Mouse (Mus musculus): ENCODE results near the gene Car15. TPM values are rescaled to one million over a fixed set of nuclear protein-coding genes. Genes with fewer than 3 reads are reported as not detected.

The Car15 gene
- polyA plus RNA-seq, 1 experiment from 2014 or later, result 0.39 TPM

DNA sequence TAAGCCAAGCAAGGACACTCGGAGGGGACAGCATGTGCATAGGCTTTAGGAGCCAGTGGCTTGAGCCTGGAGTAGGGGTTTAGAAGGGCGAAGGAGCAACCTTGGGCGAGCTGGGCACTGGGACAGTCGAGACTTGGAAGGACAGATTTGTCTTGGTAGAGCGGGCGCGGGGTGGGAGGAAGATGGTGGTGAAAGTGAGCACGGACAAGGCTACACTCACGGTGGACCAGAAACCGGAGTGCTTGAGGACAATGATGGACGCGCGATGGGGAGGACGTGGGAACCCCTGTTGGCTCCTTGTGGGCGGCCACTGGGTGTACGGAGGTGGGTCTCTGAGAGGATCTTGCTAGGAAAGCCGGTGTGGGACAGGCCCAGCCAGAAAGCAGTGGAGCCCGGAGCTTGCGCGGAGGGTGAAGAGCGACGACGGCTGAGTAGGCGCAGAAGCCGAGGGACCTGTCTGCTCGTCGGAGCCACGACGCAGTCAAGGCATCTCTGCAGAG is 40.3 kb downstream of the Car15 start:
- Histone ChIP-seq H3K4me3 (ENCODE audit: low read depth, low read length) (peak overlapping the region; percentile 56), H3K4me1 (replicated peaks; ENCODE audit: control insufficient read depth, insufficient read depth, low read length) (no peaks in the 10 kb centered on the region), H3K27me3 (replicated peaks; ENCODE audit: control insufficient read depth, insufficient read depth, low read length) (peaks cover 53% of the 10 kb centered on the region), H3K27ac (ENCODE audit: low read depth, low read length) (peak overlapping the region; percentile 77), H3K4me2 (replicated peaks; ENCODE audit: low read depth) (peak overlapping the region; percentile 73), H3K36me3 (ENCODE audit: control insufficient read depth, insufficient read depth) (peaks cover 7% of the 10 kb centered on the region), H3K9ac (ENCODE audit: low read depth, low read length) (peak overlapping the region; percentile 69), H3K9me3 (ENCODE audit: control insufficient read depth) (no peaks in the 10 kb centered on the region)
- TF ChIP-seq CTCF (IDR thresholded peaks at IDR 0.05; ENCODE audit: low read depth), result no peak
- ATAC-seq, result no peak
- 7% methylated on average over 29 of the region's 29 CpGs for WGBS

DNA sequence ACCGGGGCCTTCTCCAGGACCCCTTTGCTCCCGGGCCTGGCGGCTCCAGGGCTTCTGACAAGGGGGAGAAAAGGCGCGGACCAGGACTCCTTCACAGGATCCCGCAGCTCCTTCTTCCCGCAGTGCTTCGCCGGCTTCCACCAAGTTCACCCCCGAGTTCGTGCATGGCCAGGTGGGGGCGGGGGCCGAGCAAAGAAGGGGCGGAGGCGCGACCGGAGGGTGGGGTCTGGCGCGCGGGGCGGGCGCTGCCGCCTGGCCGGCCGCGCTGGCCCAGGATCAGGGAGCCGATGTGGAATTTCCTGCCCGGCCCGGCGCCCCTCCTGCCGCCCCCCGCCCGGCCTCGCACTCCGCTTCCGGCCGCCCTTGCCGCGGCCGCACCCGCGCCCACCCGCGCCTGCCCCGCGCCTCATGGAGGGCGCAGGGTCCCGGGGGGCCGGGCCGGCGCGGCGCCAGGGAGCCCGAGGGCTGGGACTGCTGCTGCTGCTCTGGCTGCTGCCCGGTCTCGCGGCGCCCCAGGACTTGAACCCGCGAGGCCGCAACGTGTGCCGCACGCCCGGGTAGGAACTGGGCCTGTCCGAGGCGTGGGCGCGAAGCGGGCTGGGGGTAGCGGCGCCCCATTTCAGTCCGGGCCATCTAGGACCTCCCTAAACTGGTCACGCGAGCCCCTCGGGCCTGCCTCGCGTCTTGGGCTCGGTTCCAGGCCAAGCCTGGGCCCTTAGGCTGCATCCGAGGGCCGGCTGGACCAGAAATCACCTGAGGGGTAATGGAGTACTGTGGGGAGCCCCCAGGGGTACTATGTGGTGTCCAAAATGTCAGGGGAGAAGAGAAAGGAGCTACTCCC is 41.0 kb downstream of the Car15 start, which contains the start of gene Scarf2:
Gene Scarf2, plus strand, starts transcription at position 312 of the 841 bp plus-strand sequence.
- H3K4me2 ChIP-seq (replicated peaks; ENCODE audit: low read depth), result peak within 1 kb of the TSS; percentile 73
- H3K27me3 ChIP-seq (replicated peaks; ENCODE audit: control insufficient read depth, insufficient read depth, low read length), result peaks cover 46% of the 10 kb centered on the region
- peak; percentile 41 for ATAC-seq
- H3K4me3 ChIP-seq (ENCODE audit: low read depth, low read length), result peak within 1 kb of the TSS; percentile 56
- no peaks in the 10 kb centered on the region for H3K4me1 ChIP-seq (replicated peaks; ENCODE audit: control insufficient read depth, insufficient read depth, low read length)
- H3K9ac ChIP-seq (ENCODE audit: low read depth, low read length), result peak within 1 kb of the TSS; percentile 69
- peaks cover 12% of the 10 kb centered on the region for H3K36me3 ChIP-seq (ENCODE audit: control insufficient read depth, insufficient read depth)
- H3K27ac ChIP-seq (ENCODE audit: low read depth, low read length), result peak within 1 kb of the TSS; percentile 77
- TF ChIP-seq CTCF (IDR thresholded peaks at IDR 0.05; ENCODE audit: low read depth), result no peak
- WGBS, result 3% methylated on average over 73 of the region's 81 CpGs
- H3K9me3 ChIP-seq (ENCODE audit: control insufficient read depth), result no peaks in the 10 kb centered on the region

GRCm38 (mm10) chr16:17796519-17796918 is 41.6 kb downstream of the Car15 start:
- H3K4me3 ChIP-seq (ENCODE audit: low read depth, low read length), result peak overlapping the region; percentile 56
- H3K4me2 ChIP-seq (replicated peaks; ENCODE audit: low read depth), result peak overlapping the region; percentile 73
- ATAC-seq, result no peak
- no peak for TF ChIP-seq CTCF (IDR thresholded peaks at IDR 0.05; ENCODE audit: low read depth)
- H3K36me3 ChIP-seq (ENCODE audit: control insufficient read depth, insufficient read depth), result peaks cover 15% of the 10 kb centered on the region
- H3K9me3 ChIP-seq (ENCODE audit: control insufficient read depth), result no peaks in the 10 kb centered on the region
- peaks cover 40% of the 10 kb centered on the region for H3K27me3 ChIP-seq (replicated peaks; ENCODE audit: control insufficient read depth, insufficient read depth, low read length)
- H3K27ac ChIP-seq (ENCODE audit: low read depth, low read length), result peak overlapping the region; percentile 8; the same call in 1 of the 2 replicates
- H3K4me1 ChIP-seq (replicated peaks; ENCODE audit: control insufficient read depth, insufficient read depth, low read length), result no peaks in the 10 kb centered on the region
- H3K9ac ChIP-seq (ENCODE audit: low read depth, low read length), result peak overlapping the region; percentile 69; the same call in 1 of the 2 replicates

DNA sequence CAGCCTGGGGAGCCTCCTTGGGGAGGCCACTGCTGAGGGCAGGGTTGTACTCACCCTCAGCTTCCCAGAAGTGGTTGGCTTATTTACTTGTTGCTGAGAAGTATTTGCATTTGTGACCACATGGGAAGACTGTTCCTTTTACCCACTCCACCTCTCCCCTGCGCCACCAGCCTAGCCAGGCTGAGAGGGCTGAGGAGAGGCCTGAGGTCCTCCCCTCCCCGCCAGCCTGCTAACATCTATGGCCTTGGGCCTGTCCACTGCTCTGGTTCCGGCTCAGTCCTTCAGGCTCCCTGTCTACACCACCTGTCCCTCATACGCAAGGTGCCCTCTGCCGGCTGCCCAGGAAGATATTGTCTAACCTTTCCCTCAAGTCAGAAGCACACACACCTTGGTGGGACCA is 42.5 kb downstream of the Car15 start:
- ATAC-seq, result no peak
- Histone ChIP-seq H3K36me3 (ENCODE audit: control insufficient read depth, insufficient read depth) (peaks cover 21% of the 10 kb centered on the region), H3K4me3 (ENCODE audit: low read depth, low read length) (no peak overlapping the region), H3K9me3 (ENCODE audit: control insufficient read depth) (no peaks in the 10 kb centered on the region), H3K27me3 (replicated peaks; ENCODE audit: control insufficient read depth, insufficient read depth, low read length) (peaks cover 34% of the 10 kb centered on the region), H3K4me1 (replicated peaks; ENCODE audit: control insufficient read depth, insufficient read depth, low read length) (no peaks in the 10 kb centered on the region), H3K4me2 (replicated peaks; ENCODE audit: low read depth) (no peak overlapping the region), H3K27ac (ENCODE audit: low read depth, low read length) (no peak overlapping the region), H3K9ac (ENCODE audit: low read depth, low read length) (no peak overlapping the region)
- TF ChIP-seq CTCF (IDR thresholded peaks at IDR 0.05; ENCODE audit: low read depth), result peak; percentile 57
- 78% methylated on average over 5 of the region's 5 CpGs for WGBS

GRCm38 (mm10) chr16:17794047-17794446 is 44.1 kb downstream of the Car15 start:
- Histone ChIP-seq H3K9me3 (ENCODE audit: control insufficient read depth) (no peaks in the 10 kb centered on the region), H3K9ac (ENCODE audit: low read depth, low read length) (no peak overlapping the region), H3K4me2 (replicated peaks; ENCODE audit: low read depth) (no peak overlapping the region), H3K36me3 (ENCODE audit: control insufficient read depth, insufficient read depth) (peaks cover 36% of the 10 kb centered on the region), H3K4me3 (ENCODE audit: low read depth, low read length) (no peak overlapping the region), H3K4me1 (replicated peaks; ENCODE audit: control insufficient read depth, insufficient read depth, low read length) (no peaks in the 10 kb centered on the region), H3K27ac (ENCODE audit: low read depth, low read length) (no peak overlapping the region), H3K27me3 (replicated peaks; ENCODE audit: control insufficient read depth, insufficient read depth, low read length) (peaks cover 25% of the 10 kb centered on the region)
- ATAC-seq, result no peak
- no peak for TF ChIP-seq CTCF (IDR thresholded peaks at IDR 0.05; ENCODE audit: low read depth)
- 91% methylated on average over 4 of the region's 4 CpGs for whole genome bisulfite sequencing

- Histone ChIP-seq H3K9me3 (ENCODE audit: control insufficient read depth) (no peaks in the 10 kb centered on the region), H3K4me3 (ENCODE audit: low read depth, low read length) (no peak overlapping the region), H3K4me1 (replicated peaks; ENCODE audit: control insufficient read depth, insufficient read depth, low read length) (no peaks in the 10 kb centered on the region), H3K27me3 (replicated peaks; ENCODE audit: control insufficient read depth, insufficient read depth, low read length) (peaks cover 17% of the 10 kb centered on the region), H3K27ac (ENCODE audit: low read depth, low read length) (no peak overlapping the region), H3K36me3 (ENCODE audit: control insufficient read depth, insufficient read depth) (peaks cover 48% of the 10 kb centered on the region), H3K9ac (ENCODE audit: low read depth, low read length) (no peak overlapping the region), H3K4me2 (replicated peaks; ENCODE audit: low read depth) (no peak overlapping the region)
- 73% methylated on average over 3 of the region's 3 CpGs for WGBS
- TF ChIP-seq CTCF (IDR thresholded peaks at IDR 0.05; ENCODE audit: low read depth), result no peak
- no peak for ATAC-seq
Observed at GRCm38 (mm10) chr16:17792728-17793127, 45.4 kb downstream of the Car15 start.

All from intestine, postnatal 0 days (tissue).